Mouse (Mus musculus) hindbrain, embryonic 11.5 days (tissue): ENCODE results near the gene Psmc1. TPM values are rescaled to one million over a fixed set of nuclear protein-coding genes. Genes with fewer than 3 reads are reported as not detected.

Source experiments
- ATAC-seq: fragments of 200-750 bp; cut with Nextera tagmentation; 2 replicates; pipeline ENCODE4 v1.8.0; 2017; ENCODE audit warnings: mild to moderate bottlenecking, moderate TSS enrichment, moderate library complexity; ENCODE audit not compliant: low FRiP score
- DNase-seq: peaks from one replicate; pipeline ENCODE4 v3.0.0-alpha.2; 2015; ENCODE audit warnings: low spot score
- H3K27ac ChIP-seq: fragments of 300-500 bp; sonication (generic); 2 replicates; pipeline ENCODE4 v1.5.1; 2014; ENCODE audit warnings: mild to moderate bottlenecking, low read depth, low read length
- H3K27me3 ChIP-seq: fragments of 300-500 bp; sonication (generic); 2 replicates; pipeline ENCODE4 v1.6.1; 2014; ENCODE audit warnings: mild to moderate bottlenecking, low read length, moderate library complexity, mixed read lengths; ENCODE audit not compliant: control insufficient read depth, insufficient read depth
- H3K36me3 ChIP-seq: fragments of 300-500 bp; sonication (generic); 2 replicates; pipeline ENCODE4 v1.6.1; 2014; ENCODE audit warnings: mild to moderate bottlenecking, low read length, moderate library complexity, mixed read lengths; ENCODE audit not compliant: control insufficient read depth, insufficient read depth
- H3K4me1 ChIP-seq: fragments of 300-500 bp; sonication (generic); replicated peaks from 2 replicates; pipeline ENCODE4 v1.6.1; 2014; ENCODE audit warnings: low read length, mixed read lengths; ENCODE audit not compliant: control insufficient read depth, insufficient read depth
- H3K4me2 ChIP-seq: fragments of 300-500 bp; sonication (generic); replicated peaks from 2 replicates; pipeline ENCODE4 v1.6.1; 2014; ENCODE audit warnings: mild to moderate bottlenecking, low read depth, low read length
- H3K4me3 ChIP-seq: fragments of 300-500 bp; sonication (generic); 2 replicates; pipeline ENCODE4 v1.5.1; 2014; ENCODE audit warnings: low read depth, low read length
- H3K9ac ChIP-seq: fragments of 300-500 bp; sonication (generic); 2 replicates; pipeline ENCODE4 v1.6.1; 2014; ENCODE audit warnings: low read depth, low read length
- H3K9me3 ChIP-seq: fragments of 300-500 bp; sonication (generic); 2 replicates; pipeline ENCODE4 v1.6.1; 2016; ENCODE audit warnings: low read length; ENCODE audit not compliant: control insufficient read depth
- WGBS: fragments of 180-500 bp; shearing (Covaris S2); extraction: QIAGEN DNeasy Blood & Tissue Kit; methylation state at CpG from one replicate; pipeline ENCODE4 v1.1.7; 2014; 5-methylcytosine and 5-hydroxymethylcytosine counted together
- polyA plus RNA-seq: library from polyadenylated mRNA; unstranded; fragments of >200 nt; fragmentation: Nextera tagmentation; extraction: Ambion mirVana; gene quantifications from 2 replicates; pipeline ENCODE4 v1.2.1, GENCODE M21; 2014

Psmc1 gene
- polyA plus RNA-seq, 1 experiment from 2014 or later, result 404 TPM

DNA sequence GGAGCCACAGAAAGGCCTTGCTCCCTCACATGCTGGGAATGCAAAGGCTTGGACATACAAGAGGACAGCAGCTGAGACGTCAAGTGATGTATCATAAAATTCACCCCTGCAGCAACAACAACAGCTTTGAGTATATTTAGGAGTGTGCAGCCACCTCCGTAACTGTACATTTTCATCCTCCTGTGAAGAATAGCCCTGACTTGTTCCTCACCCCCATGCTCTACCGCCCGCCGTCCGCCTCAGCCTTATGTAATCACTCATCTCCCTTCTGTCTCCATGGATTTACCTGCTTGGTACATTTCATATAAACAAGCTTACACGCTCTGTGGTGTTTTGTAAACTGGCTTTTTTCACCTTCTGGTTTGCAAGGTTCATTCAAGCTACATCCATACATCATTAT lies 42.5 kb downstream of the Psmc1 start:
- H3K27me3 ChIP-seq, result no peaks in the 10 kb centered on the region
- H3K9ac ChIP-seq, result no peak overlapping the region
- DNase-seq, result no peak
- WGBS, result 89% methylated on average over 7 of the region's 7 CpGs
- no peak overlapping the region for H3K4me2 ChIP-seq
- no peak overlapping the region for H3K27ac ChIP-seq
- H3K4me3 ChIP-seq, result no peak overlapping the region
- H3K9me3 ChIP-seq, result no peaks in the 10 kb centered on the region
- no peaks in the 10 kb centered on the region for H3K4me1 ChIP-seq
- no peak for ATAC-seq
- H3K36me3 ChIP-seq, result 0 out of 2 replicates have a peak, but pooled peaks cover 2% of the 10 kb centered on the region

DNA sequence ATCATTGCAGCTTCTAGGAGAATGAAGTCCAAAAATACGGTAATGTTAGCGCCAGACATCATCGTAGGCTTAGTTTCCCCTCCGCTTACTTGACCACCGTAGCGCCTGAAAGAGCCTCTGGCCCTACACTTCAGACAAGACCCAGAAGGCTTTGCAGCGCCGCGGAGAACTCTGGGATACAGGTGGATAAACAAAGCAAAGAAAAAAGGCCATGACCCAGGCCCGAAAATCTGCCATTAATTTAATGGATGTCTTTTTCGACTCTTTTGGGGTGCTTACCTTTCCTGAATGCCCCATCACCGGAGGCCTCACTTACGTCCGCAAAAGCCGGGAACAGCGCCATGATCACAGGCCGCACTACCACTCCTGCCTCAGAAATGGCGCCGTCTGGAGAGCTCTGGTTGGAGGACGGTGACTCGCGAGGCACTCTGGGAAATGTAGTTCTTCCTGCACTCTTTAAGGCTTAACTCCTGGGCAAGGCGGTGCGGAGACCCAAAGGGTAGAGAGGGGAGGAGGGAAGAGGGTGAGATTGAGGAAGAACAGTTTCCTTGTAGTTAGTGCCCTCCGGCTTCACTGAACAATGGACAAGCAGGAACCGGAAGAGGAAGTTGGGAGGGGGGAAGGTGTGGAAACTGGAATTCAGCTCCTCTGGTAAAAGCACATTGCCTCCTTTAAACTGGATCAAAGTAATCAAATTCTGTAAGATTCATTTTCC lies 49.5 kb downstream of the Psmc1 start, which contains the start of gene Nrde2:
TSS of gene Nrde2 (minus strand) at position 393 of the 715 bp plus-strand sequence.
- H3K27me3 ChIP-seq, result no peaks in the 10 kb centered on the region
- no peaks in the 10 kb centered on the region for H3K4me1 ChIP-seq
- H3K9ac ChIP-seq, result peak within 1 kb of the TSS; percentile 72
- no peaks in the 10 kb centered on the region for H3K36me3 ChIP-seq
- ATAC-seq, result peak; percentile 99
- DNase-seq, result peak; percentile 91
- H3K4me2 ChIP-seq, result peak within 1 kb of the TSS; percentile 59
- no peaks in the 10 kb centered on the region for H3K9me3 ChIP-seq
- WGBS, result under 1% methylated on average over 26 of the region's 26 CpGs
- H3K27ac ChIP-seq, result peak within 1 kb of the TSS; percentile 1; the same call in 1 of the 2 replicates
- peak within 1 kb of the TSS; percentile 48 for H3K4me3 ChIP-seq

DNA sequence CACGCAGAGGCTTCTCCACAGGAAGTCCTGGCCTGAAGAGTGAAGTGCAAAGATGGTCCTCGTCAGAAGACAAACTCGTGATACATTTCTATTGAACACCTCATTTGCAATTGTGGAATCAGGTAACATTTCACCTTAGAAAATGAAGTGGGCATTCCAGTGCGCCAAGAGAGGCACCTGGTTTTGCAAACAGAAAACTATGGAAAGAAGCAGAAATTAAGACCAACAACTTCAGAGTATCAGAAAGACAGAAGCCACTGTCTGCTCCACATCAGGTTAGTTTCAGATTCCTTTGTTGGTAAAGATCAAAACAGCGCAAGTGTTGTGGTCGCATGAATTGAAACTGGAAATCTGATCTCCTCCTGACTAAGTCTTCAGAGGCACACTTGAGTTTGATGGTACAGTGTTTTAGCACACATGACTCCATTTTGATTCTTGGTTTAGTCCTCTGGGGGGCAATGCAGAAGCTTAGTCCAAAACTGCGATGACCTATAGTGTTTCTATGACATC lies 55.1 kb downstream of the Psmc1 start:
- DNase-seq (no peak), ATAC-seq (no peak)
- H3K9me3 ChIP-seq, result no peaks in the 10 kb centered on the region
- H3K27ac ChIP-seq, result no peak overlapping the region
- H3K36me3 ChIP-seq, result no peaks in the 10 kb centered on the region
- peaks cover 2% of the 10 kb centered on the region; the same call in 1 of the 2 replicates for H3K4me1 ChIP-seq
- no peak overlapping the region for H3K4me2 ChIP-seq
- H3K9ac ChIP-seq, result no peak overlapping the region
- no peaks in the 10 kb centered on the region for H3K27me3 ChIP-seq
- 80% methylated on average over 7 of the region's 7 CpGs for WGBS
- H3K4me3 ChIP-seq, result no peak overlapping the region

DNA sequence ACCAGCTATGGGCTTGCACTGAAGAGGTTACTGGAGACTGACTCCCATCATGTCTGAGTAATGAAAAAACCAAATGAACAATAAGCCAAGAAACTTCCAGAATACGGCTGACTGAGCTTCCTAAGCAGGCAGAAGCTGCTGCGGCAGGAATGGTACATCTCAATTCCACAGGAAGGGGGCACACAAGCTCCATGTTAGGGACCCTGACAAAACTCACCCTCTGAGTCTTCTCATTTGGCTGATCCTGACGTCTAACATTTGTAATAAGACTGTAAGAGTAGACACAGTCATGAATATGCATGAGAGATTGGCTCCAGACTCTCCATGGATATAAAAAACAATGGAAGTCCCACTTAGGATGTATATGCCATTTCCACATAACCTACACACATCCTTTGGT lies 56.2 kb downstream of the Psmc1 start:
- 31% methylated on average over 3 of the region's 3 CpGs for WGBS
- DNase-seq, result peak; percentile 68
- Histone ChIP-seq H3K27me3 (no peaks in the 10 kb centered on the region), H3K36me3 (no peaks in the 10 kb centered on the region), H3K27ac (no peak overlapping the region), H3K9ac (no peak overlapping the region), H3K4me2 (no peak overlapping the region), H3K4me3 (no peak overlapping the region), H3K4me1 (peaks cover 2% of the 10 kb centered on the region; the same call in 1 of the 2 replicates), H3K9me3 (no peaks in the 10 kb centered on the region)
- peak; percentile 48 for ATAC-seq

DNA sequence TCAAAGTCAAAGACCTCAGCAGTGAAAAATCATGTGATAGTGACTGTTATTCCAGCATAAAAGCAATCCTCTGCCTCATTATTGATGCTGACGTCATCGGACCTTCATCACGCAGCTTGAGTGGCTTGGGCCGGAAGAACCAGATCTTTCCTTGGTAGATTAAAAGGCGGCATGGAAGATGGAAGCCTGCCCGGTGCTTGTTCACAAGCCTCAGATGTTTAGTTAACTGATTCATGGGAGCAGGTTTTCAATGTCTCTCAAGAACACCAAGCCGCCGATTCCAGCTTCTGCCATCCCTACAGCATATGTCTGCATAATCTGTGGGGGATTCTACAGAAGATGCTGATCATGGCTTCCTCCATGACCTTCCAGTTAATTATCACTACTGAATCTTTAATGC lies 57.0 kb downstream of the Psmc1 start:
- H3K27ac ChIP-seq, result no peak overlapping the region
- H3K36me3 ChIP-seq, result no peaks in the 10 kb centered on the region
- no peak for ATAC-seq
- no peak overlapping the region for H3K4me3 ChIP-seq
- 84% methylated on average over 8 of the region's 8 CpGs for WGBS
- no peaks in the 10 kb centered on the region for H3K27me3 ChIP-seq
- H3K4me2 ChIP-seq, result no peak overlapping the region
- DNase-seq, result no peak
- no peak overlapping the region for H3K9ac ChIP-seq
- H3K4me1 ChIP-seq, result peaks cover 2% of the 10 kb centered on the region; the same call in 1 of the 2 replicates
- H3K9me3 ChIP-seq, result no peaks in the 10 kb centered on the region

DNA sequence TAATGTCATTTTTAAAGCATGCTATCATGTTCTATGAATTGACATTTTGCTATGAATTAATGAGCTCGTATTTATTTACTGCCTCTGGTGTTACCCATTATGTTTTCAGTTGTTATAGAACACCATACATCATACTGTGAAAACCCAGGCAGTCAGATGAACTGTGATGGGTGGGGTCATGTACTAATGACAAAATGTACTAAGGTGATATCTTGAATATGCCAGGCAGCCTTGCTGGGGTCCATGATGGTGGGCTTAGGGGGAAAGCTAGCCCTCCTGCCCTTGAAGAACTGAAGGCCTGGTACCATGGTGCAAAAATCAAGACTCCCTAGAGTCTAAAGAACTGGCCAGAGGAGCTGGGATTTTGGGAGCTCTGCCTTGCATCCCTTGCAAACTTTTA lies 57.5 kb downstream of the Psmc1 start:
- Histone ChIP-seq H3K27ac (peak overlapping the region; percentile 51; the same call in 1 of the 2 replicates), H3K4me1 (peaks cover 2% of the 10 kb centered on the region; the same call in 1 of the 2 replicates), H3K36me3 (no peaks in the 10 kb centered on the region), H3K9ac (peak overlapping the region; percentile 34; the same call in 1 of the 2 replicates), H3K4me3 (no peak overlapping the region), H3K9me3 (no peaks in the 10 kb centered on the region), H3K27me3 (no peaks in the 10 kb centered on the region), H3K4me2 (no peak overlapping the region; the same call in 1 of the 2 replicates)
- 86% methylated on average over 1 of the region's 1 CpGs for WGBS
- ATAC-seq (0 out of 2 replicates have a peak, but pooled peaks have one; percentile 10), DNase-seq (no peak)

DNA sequence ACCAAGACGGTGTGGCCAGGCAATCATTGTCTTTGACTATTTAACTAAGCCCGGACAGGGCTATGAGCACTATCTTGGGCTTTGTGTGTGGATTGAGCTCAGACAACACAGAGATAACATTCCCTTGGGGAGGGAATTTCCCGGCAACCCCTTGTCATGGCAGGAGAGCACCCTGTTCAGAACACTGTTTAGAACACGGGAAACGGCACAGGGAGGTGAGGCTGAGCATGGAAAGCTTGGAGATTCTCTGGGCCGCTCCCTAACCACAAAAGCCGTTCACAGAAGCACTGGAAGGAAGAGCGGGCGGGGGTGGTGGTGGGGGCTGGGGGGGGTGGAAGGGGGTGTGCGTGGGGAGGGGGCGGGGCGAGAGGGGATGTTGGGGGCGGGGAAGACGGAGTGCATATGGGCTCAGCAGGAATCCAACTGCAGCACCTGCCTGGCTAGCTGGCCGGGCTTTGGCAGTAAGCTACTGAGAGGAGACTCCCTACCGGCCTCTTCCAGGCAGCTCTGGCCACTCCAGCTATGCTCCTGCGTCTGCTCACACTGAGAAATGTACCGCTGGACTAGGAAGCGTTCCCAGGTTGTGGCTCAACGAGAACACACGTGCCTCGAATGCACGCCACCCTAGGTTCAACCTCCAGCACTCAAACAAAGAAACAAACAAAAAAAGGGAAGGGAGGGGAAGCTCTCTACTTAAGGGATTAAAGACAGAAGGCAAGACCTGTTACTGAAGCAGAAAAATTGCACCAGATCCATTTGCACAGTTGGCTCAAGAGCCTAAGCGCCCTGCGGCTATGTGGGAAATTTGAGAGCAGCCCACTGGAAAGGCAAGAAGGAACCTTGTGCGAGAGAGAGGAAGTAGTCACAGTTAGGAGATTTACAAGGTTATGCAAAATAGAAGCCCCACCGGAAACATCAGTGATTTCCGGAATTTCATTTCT lies 58.2 kb downstream of the Psmc1 start:
- H3K36me3 ChIP-seq, result no peaks in the 10 kb centered on the region
- 0 out of 2 replicates have a peak overlapping the region, but pooled peaks have one; percentile 4 for H3K4me3 ChIP-seq
- H3K4me2 ChIP-seq, result peak overlapping the region; percentile 29
- peak overlapping the region; percentile 65 for H3K27ac ChIP-seq
- no peaks in the 10 kb centered on the region for H3K9me3 ChIP-seq
- peak; percentile 57 for DNase-seq
- peaks cover 2% of the 10 kb centered on the region; the same call in 1 of the 2 replicates for H3K4me1 ChIP-seq
- H3K27me3 ChIP-seq, result no peaks in the 10 kb centered on the region
- peak overlapping the region; percentile 55; the same call in 1 of the 2 replicates for H3K9ac ChIP-seq
- ATAC-seq, result peak; percentile 79
- WGBS, result 25% methylated on average over 21 of the region's 28 CpGs

DNA sequence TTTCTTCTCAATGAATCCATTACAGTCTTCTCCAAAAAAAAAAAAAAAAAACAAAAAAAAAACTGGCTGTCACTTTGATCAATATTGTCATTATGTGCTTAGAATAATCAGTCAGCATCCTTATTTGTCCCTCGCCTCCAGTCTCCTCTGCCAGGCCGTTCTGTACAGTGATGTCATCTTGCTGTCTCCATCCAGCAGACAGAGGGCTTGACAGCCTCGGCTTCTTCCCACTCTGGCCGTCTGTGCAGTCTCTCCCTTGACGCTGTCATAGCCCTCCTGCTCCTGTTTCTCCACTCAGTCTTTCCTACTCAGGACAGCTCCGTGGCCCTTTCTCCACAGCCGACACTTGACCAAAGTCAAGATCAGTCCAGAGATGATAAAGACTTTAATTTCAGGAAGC lies 62.5 kb downstream of the Psmc1 start:
- ATAC-seq (no peak), DNase-seq (no peak)
- H3K27ac ChIP-seq, result no peak overlapping the region
- no peaks in the 10 kb centered on the region for H3K36me3 ChIP-seq
- peaks cover 2% of the 10 kb centered on the region; the same call in 1 of the 2 replicates for H3K4me1 ChIP-seq
- H3K9me3 ChIP-seq, result no peaks in the 10 kb centered on the region
- 75% methylated on average over 7 of the region's 7 CpGs for WGBS
- H3K4me3 ChIP-seq, result no peak overlapping the region
- H3K9ac ChIP-seq, result no peak overlapping the region
- no peaks in the 10 kb centered on the region for H3K27me3 ChIP-seq
- no peak overlapping the region for H3K4me2 ChIP-seq
